Comparison of ENCODE assay signal across 10 mouse cellular contexts in genomic region chr17:45597787-45598186, GRCm38 (mm10). TPM values are rescaled to one million over a fixed set of nuclear protein-coding genes. Genes with fewer than 3 reads are reported as not detected.
A peak's percentile ranks its signal among the peaks of the same experiment; 100 is the strongest.
DNase-seq lines count a peak whose midpoint lies in the region; ATAC-seq and TF ChIP-seq lines count a peak whose summit lies in the region.
"Had no signal": no experiment of that assay in that cellular context is flagged by ENCODE, and none has a peak within 500 bp of the region (broad histone marks: within the 10 kb centered on the region; RNA-seq: fewer than 3 reads in every experiment).

No protein-coding gene starts in this region.

- no peak overlapping the region for H3K4me2 ChIP-seq in hindbrain, embryonic 15.5 days
- no peak overlapping the region for H3K4me2 ChIP-seq in hindbrain, embryonic 12.5 days (replicated peaks)
- no peak overlapping the region for H3K4me2 ChIP-seq in liver, embryonic 16.5 days (ENCODE audit: low read depth, low read length)

- WGBS in hindbrain, embryonic 15.5 days: 47% methylated on average over 3 of the region's 3 CpGs
- 46% methylated on average over 3 of the region's 3 CpGs for WGBS in hindbrain, embryonic 12.5 days
- WGBS in liver, embryonic 16.5 days (ENCODE audit: insufficient replicate concordance): 18% methylated on average over 3 of the region's 3 CpGs

- H3K27ac ChIP-seq in hindbrain, embryonic 15.5 days (replicated peaks): 0 out of 2 replicates have a peak overlapping the region, but pooled peaks have one; percentile 1
- H3K27ac ChIP-seq in hindbrain, embryonic 12.5 days: no peak overlapping the region; the same call in 1 of the 2 replicates
- H3K27ac ChIP-seq in liver, embryonic 16.5 days (ENCODE audit: low read length): peak overlapping the region; percentile 1; the same call in 1 of the 2 replicates

- no peak for TF ChIP-seq POLR2A in brain, embryonic 14.5 days (IDR thresholded peaks at IDR 0.05; ENCODE audit: borderline replicate concordance, extremely low read depth, insufficient read depth, insufficient read length, poor library complexity, severe bottlenecking)

- no peak overlapping the region for H3K9ac ChIP-seq in hindbrain, embryonic 15.5 days
- no peak overlapping the region for H3K9ac ChIP-seq in hindbrain, embryonic 12.5 days
- no peak overlapping the region for H3K9ac ChIP-seq in liver, embryonic 16.5 days (ENCODE audit: low read depth, low read length)

- H3K4me1 ChIP-seq in hindbrain, embryonic 15.5 days (replicated peaks): peaks cover 57% of the 10 kb centered on the region
- H3K4me1 ChIP-seq in hindbrain, embryonic 12.5 days: peaks cover 60% of the 10 kb centered on the region
- H3K4me1 ChIP-seq in E14TG2a.4 (replicated peaks; ENCODE audit: low read depth, low read length): peaks cover 77% of the 10 kb centered on the region
- peaks cover 79% of the 10 kb centered on the region for H3K4me1 ChIP-seq in liver, embryonic 16.5 days (ENCODE audit: control insufficient read depth, low read depth, low read length)

- peak; percentile 89 for DNase-seq in brain, embryonic 14.5 days (ENCODE audit: low read depth)
- no peak for DNase-seq in spleen, adult 18-20 months
- DNase-seq in ovary, postnatal 36 days (ENCODE audit: low spot score): no peak
- no peak for DNase-seq in urinary bladder, postnatal 36 days (ENCODE audit: low spot score in 2 of 2)

- no peak overlapping the region for H3K4me3 ChIP-seq in hindbrain, embryonic 15.5 days
- no peak overlapping the region for H3K4me3 ChIP-seq in hindbrain, embryonic 12.5 days
- peak overlapping the region; percentile 17; the same call in 1 of the 2 replicates for H3K4me3 ChIP-seq in E14TG2a.4 (replicated peaks; ENCODE audit: low read length)
- H3K4me3 ChIP-seq in liver, embryonic 16.5 days (ENCODE audit: low read depth, low read length): no peak overlapping the region

- no peaks in the 10 kb centered on the region for H3K9me3 ChIP-seq in hindbrain, embryonic 15.5 days
- H3K9me3 ChIP-seq in hindbrain, embryonic 12.5 days (replicated peaks): no peaks in the 10 kb centered on the region
- no peaks in the 10 kb centered on the region for H3K9me3 ChIP-seq in E14TG2a.4 (ENCODE audit: low read length)
- no peaks in the 10 kb centered on the region for H3K9me3 ChIP-seq in liver, embryonic 16.5 days (replicated peaks; ENCODE audit: control insufficient read depth, low read length)

- peaks cover 16% of the 10 kb centered on the region for H3K27me3 ChIP-seq in hindbrain, embryonic 15.5 days
- H3K27me3 ChIP-seq in hindbrain, embryonic 12.5 days: peaks cover 51% of the 10 kb centered on the region
- H3K27me3 ChIP-seq in E14TG2a.4 (ENCODE audit: insufficient read depth, low read length): no peaks in the 10 kb centered on the region
- H3K27me3 ChIP-seq in liver, embryonic 16.5 days (ENCODE audit: control insufficient read depth, insufficient read depth, low read depth, low read length): no peaks in the 10 kb centered on the region; the same call in 1 of the 2 replicates

- no peaks in the 10 kb centered on the region for H3K36me3 ChIP-seq in hindbrain, embryonic 15.5 days
- no peaks in the 10 kb centered on the region for H3K36me3 ChIP-seq in hindbrain, embryonic 12.5 days
- H3K36me3 ChIP-seq in E14TG2a.4 (ENCODE audit: insufficient read depth, low read length): peaks cover 34% of the 10 kb centered on the region
- H3K36me3 ChIP-seq in liver, embryonic 16.5 days (ENCODE audit: control insufficient read depth, insufficient read depth): no peaks in the 10 kb centered on the region

- TF ChIP-seq CTCF in E14TG2a.4 (conservative IDR thresholded peaks at IDR 0.05; ENCODE audit: low read length): no peak
- no peak for TF ChIP-seq CTCF in brain, embryonic 14.5 days (IDR thresholded peaks at IDR 0.05; ENCODE audit: borderline replicate concordance, extremely low read depth, insufficient read depth, insufficient read length)

- no peak for ATAC-seq in hindbrain, embryonic 15.5 days (ENCODE audit: low FRiP score, low read depth)
- ATAC-seq in hindbrain, embryonic 12.5 days (ENCODE audit: low FRiP score): no peak
- ATAC-seq in liver, embryonic 16.5 days (ENCODE audit: low read depth): no peak

RNA-seq across cellular contexts. Expression of gene Slc29a1, which starts 1.6 kb away (rescaled TPM):
- 43.7 and 46.4 TPM in 2 replicates for polyA plus RNA-seq in hindbrain, embryonic 15.5 days (2015; fragmentation: Nextera tagmentation; extraction: Ambion mirVana)
- polyA plus RNA-seq in hindbrain, embryonic 12.5 days (2016; fragmentation: Nextera tagmentation; extraction: Ambion mirVana): 44.4 and 47.2 TPM in 2 replicates
- 43.6 and 60.9 TPM in 2 replicates for polyA plus RNA-seq in brain, embryonic 14.5 days (2012; rRNA removed)
- 154 and 162 TPM in 2 replicates for polyA plus RNA-seq in liver, embryonic 16.5 days (2015; fragmentation: Nextera tagmentation; extraction: Ambion mirVana)

RNA-seq across cellular contexts. Expression of gene Mymx, which starts 4.1 kb away (rescaled TPM):
- not detected in 2 replicates for polyA plus RNA-seq in hindbrain, embryonic 15.5 days (2015; fragmentation: Nextera tagmentation; extraction: Ambion mirVana)
- polyA plus RNA-seq in hindbrain, embryonic 12.5 days (2016; fragmentation: Nextera tagmentation; extraction: Ambion mirVana): 1.6 and 5.0 TPM in 2 replicates
- polyA plus RNA-seq in brain, embryonic 14.5 days (2012; rRNA removed): 0.42 and 0.92 TPM in 2 replicates
- polyA plus RNA-seq in liver, embryonic 16.5 days (2015; fragmentation: Nextera tagmentation; extraction: Ambion mirVana): 0.30 and 0.35 TPM in 2 replicates
- polyA plus RNA-seq: cerebellum, adult 2 months; heart, postnatal 0 days had no signal

RNA-seq across cellular contexts. Expression of gene Hsp90ab1, which starts 24.7 kb away (rescaled TPM):
- polyA plus RNA-seq in hindbrain, embryonic 15.5 days (2015; fragmentation: Nextera tagmentation; extraction: Ambion mirVana): 1,555 and 1,567 TPM in 2 replicates
- 1,350 and 1,487 TPM in 2 replicates for polyA plus RNA-seq in hindbrain, embryonic 12.5 days (2016; fragmentation: Nextera tagmentation; extraction: Ambion mirVana)
- 677 and 1,066 TPM in 2 replicates for polyA plus RNA-seq in brain, embryonic 14.5 days (2012; rRNA removed)
- 564 and 565 TPM in 2 replicates for polyA plus RNA-seq in liver, embryonic 16.5 days (2015; fragmentation: Nextera tagmentation; extraction: Ambion mirVana)

RNA-seq across cellular contexts. Expression of gene Slc35b2, which starts 34.1 kb away (rescaled TPM):
- 89.9 and 90.4 TPM in 2 replicates for polyA plus RNA-seq in hindbrain, embryonic 15.5 days (2015; fragmentation: Nextera tagmentation; extraction: Ambion mirVana)
- 90.6 and 92.4 TPM in 2 replicates for polyA plus RNA-seq in hindbrain, embryonic 12.5 days (2016; fragmentation: Nextera tagmentation; extraction: Ambion mirVana)
- 79.5 and 89.1 TPM in 2 replicates for polyA plus RNA-seq in brain, embryonic 14.5 days (2012; rRNA removed)
- 45.3 and 46.5 TPM in 2 replicates for polyA plus RNA-seq in liver, embryonic 16.5 days (2015; fragmentation: Nextera tagmentation; extraction: Ambion mirVana)

RNA-seq across cellular contexts. Expression of gene Nfkbie, which starts 42.3 kb away (rescaled TPM):
- 4.8 and 6.4 TPM in 2 replicates for polyA plus RNA-seq in hindbrain, embryonic 15.5 days (2015; fragmentation: Nextera tagmentation; extraction: Ambion mirVana)
- polyA plus RNA-seq in hindbrain, embryonic 12.5 days (2016; fragmentation: Nextera tagmentation; extraction: Ambion mirVana): 7.0 and 7.7 TPM in 2 replicates
- 2.8 and 3.4 TPM in 2 replicates for polyA plus RNA-seq in brain, embryonic 14.5 days (2012; rRNA removed)
- polyA plus RNA-seq in liver, embryonic 16.5 days (2015; fragmentation: Nextera tagmentation; extraction: Ambion mirVana): 1.8 TPM in 2 replicates
